Mouse (Mus musculus): ENCODE results near the gene Rac3. TPM values are rescaled to one million over a fixed set of nuclear protein-coding genes. Genes with fewer than 3 reads are reported as not detected.

Gene Rac3
- polyA plus RNA-seq, 1 experiment from 2014 or later: 110 TPM

- Histone ChIP-seq H3K4me1 (ENCODE audit: control insufficient read depth, insufficient read depth, low read length) (no peaks in the 10 kb centered on the region), H3K9ac (ENCODE audit: low read length) (no peak overlapping the region), H3K9me3 (replicated peaks; ENCODE audit: control insufficient read depth, low read length) (no peaks in the 10 kb centered on the region), H3K4me2 (ENCODE audit: low read length) (no peak overlapping the region), H3K4me3 (ENCODE audit: low read depth, low read length) (no peak overlapping the region), H3K27ac (ENCODE audit: low read depth, low read length) (no peak overlapping the region), H3K36me3 (ENCODE audit: control insufficient read depth, insufficient read depth, low read length) (peaks cover 78% of the 10 kb centered on the region), H3K27me3 (replicated peaks; ENCODE audit: control insufficient read depth, insufficient read depth, low read length) (no peaks in the 10 kb centered on the region)
- 94% methylated on average over 2 of the region's 2 CpGs for WGBS
- no peak for DNase-seq (ENCODE audit: low spot score)
- no peak for ATAC-seq
Measured at GRCm38 (mm10) chr11:120684086-120684485, 37.2 kb upstream of the Rac3 start.

GRCm38 (mm10) chr11:120684660-120685059 is 36.6 kb upstream of the Rac3 start:
- 96% methylated on average over 2 of the region's 2 CpGs for WGBS
- no peak for DNase-seq (ENCODE audit: low spot score)
- ATAC-seq: no peak
- no peak overlapping the region for H3K4me3 ChIP-seq (ENCODE audit: low read depth, low read length)
- no peak overlapping the region for H3K4me2 ChIP-seq (ENCODE audit: low read length)
- H3K4me1 ChIP-seq (ENCODE audit: control insufficient read depth, insufficient read depth, low read length): no peaks in the 10 kb centered on the region
- H3K36me3 ChIP-seq (ENCODE audit: control insufficient read depth, insufficient read depth, low read length): peaks cover 80% of the 10 kb centered on the region
- H3K9ac ChIP-seq (ENCODE audit: low read length): no peak overlapping the region
- H3K27me3 ChIP-seq (replicated peaks; ENCODE audit: control insufficient read depth, insufficient read depth, low read length): no peaks in the 10 kb centered on the region
- no peaks in the 10 kb centered on the region for H3K9me3 ChIP-seq (replicated peaks; ENCODE audit: control insufficient read depth, low read length)
- no peak overlapping the region for H3K27ac ChIP-seq (ENCODE audit: low read depth, low read length)

GRCm38 (mm10) chr11:120686650-120687272 is 34.5 kb upstream of the Rac3 start:
- Histone ChIP-seq H3K36me3 (ENCODE audit: control insufficient read depth, insufficient read depth, low read length) (peaks cover 69% of the 10 kb centered on the region), H3K27me3 (replicated peaks; ENCODE audit: control insufficient read depth, insufficient read depth, low read length) (no peaks in the 10 kb centered on the region), H3K27ac (ENCODE audit: low read depth, low read length) (no peak overlapping the region), H3K9me3 (replicated peaks; ENCODE audit: control insufficient read depth, low read length) (no peaks in the 10 kb centered on the region), H3K4me1 (ENCODE audit: control insufficient read depth, insufficient read depth, low read length) (no peaks in the 10 kb centered on the region), H3K4me3 (ENCODE audit: low read depth, low read length) (no peak overlapping the region), H3K9ac (ENCODE audit: low read length) (no peak overlapping the region), H3K4me2 (ENCODE audit: low read length) (no peak overlapping the region)
- ATAC-seq (no peak), DNase-seq (ENCODE audit: low spot score) (no peak)
- 83% methylated on average over 20 of the region's 20 CpGs for WGBS

GRCm38 (mm10) chr11:120689365-120689764 is 31.9 kb upstream of the Rac3 start:
- Histone ChIP-seq H3K4me3 (ENCODE audit: low read depth, low read length) (no peak overlapping the region), H3K4me1 (ENCODE audit: control insufficient read depth, insufficient read depth, low read length) (no peaks in the 10 kb centered on the region), H3K27ac (ENCODE audit: low read depth, low read length) (no peak overlapping the region), H3K9me3 (replicated peaks; ENCODE audit: control insufficient read depth, low read length) (no peaks in the 10 kb centered on the region), H3K27me3 (replicated peaks; ENCODE audit: control insufficient read depth, insufficient read depth, low read length) (no peaks in the 10 kb centered on the region), H3K9ac (ENCODE audit: low read length) (no peak overlapping the region), H3K36me3 (ENCODE audit: control insufficient read depth, insufficient read depth, low read length) (peaks cover 62% of the 10 kb centered on the region), H3K4me2 (ENCODE audit: low read length) (no peak overlapping the region)
- DNase-seq (ENCODE audit: low spot score) (no peak), ATAC-seq (no peak)
- 88% methylated on average over 3 of the region's 3 CpGs for WGBS

- no peak overlapping the region for H3K4me3 ChIP-seq (ENCODE audit: low read depth, low read length)
- no peaks in the 10 kb centered on the region for H3K4me1 ChIP-seq (ENCODE audit: control insufficient read depth, insufficient read depth, low read length)
- no peaks in the 10 kb centered on the region for H3K9me3 ChIP-seq (replicated peaks; ENCODE audit: control insufficient read depth, low read length)
- DNase-seq (ENCODE audit: low spot score) (no peak), ATAC-seq (no peak)
- 92% methylated on average over 4 of the region's 4 CpGs for WGBS
- H3K27ac ChIP-seq (ENCODE audit: low read depth, low read length): no peak overlapping the region
- H3K9ac ChIP-seq (ENCODE audit: low read length): no peak overlapping the region
- H3K36me3 ChIP-seq (ENCODE audit: control insufficient read depth, insufficient read depth, low read length): peaks cover 44% of the 10 kb centered on the region
- H3K27me3 ChIP-seq (replicated peaks; ENCODE audit: control insufficient read depth, insufficient read depth, low read length): no peaks in the 10 kb centered on the region
- no peak overlapping the region for H3K4me2 ChIP-seq (ENCODE audit: low read length)
Measured at GRCm38 (mm10) chr11:120692471-120693011, 28.7 kb upstream of the Rac3 start.

GRCm38 (mm10) chr11:120693461-120693860 is 27.8 kb upstream of the Rac3 start:
- Histone ChIP-seq H3K4me2 (ENCODE audit: low read length) (no peak overlapping the region), H3K4me3 (ENCODE audit: low read depth, low read length) (no peak overlapping the region), H3K27ac (ENCODE audit: low read depth, low read length) (no peak overlapping the region), H3K4me1 (ENCODE audit: control insufficient read depth, insufficient read depth, low read length) (no peaks in the 10 kb centered on the region), H3K36me3 (ENCODE audit: control insufficient read depth, insufficient read depth, low read length) (peaks cover 35% of the 10 kb centered on the region), H3K27me3 (replicated peaks; ENCODE audit: control insufficient read depth, insufficient read depth, low read length) (no peaks in the 10 kb centered on the region), H3K9ac (ENCODE audit: low read length) (no peak overlapping the region), H3K9me3 (replicated peaks; ENCODE audit: control insufficient read depth, low read length) (no peaks in the 10 kb centered on the region)
- no peak for ATAC-seq
- 66% methylated on average over 3 of the region's 3 CpGs for WGBS
- no peak for DNase-seq (ENCODE audit: low spot score)

GRCm38 (mm10) chr11:120695184-120695583 is 26.1 kb upstream of the Rac3 start:
- Histone ChIP-seq H3K27me3 (replicated peaks; ENCODE audit: control insufficient read depth, insufficient read depth, low read length) (no peaks in the 10 kb centered on the region), H3K9ac (ENCODE audit: low read length) (no peak overlapping the region), H3K4me2 (ENCODE audit: low read length) (no peak overlapping the region), H3K9me3 (replicated peaks; ENCODE audit: control insufficient read depth, low read length) (no peaks in the 10 kb centered on the region), H3K27ac (ENCODE audit: low read depth, low read length) (no peak overlapping the region), H3K36me3 (ENCODE audit: control insufficient read depth, insufficient read depth, low read length) (peaks cover 30% of the 10 kb centered on the region), H3K4me3 (ENCODE audit: low read depth, low read length) (no peak overlapping the region), H3K4me1 (ENCODE audit: control insufficient read depth, insufficient read depth, low read length) (no peaks in the 10 kb centered on the region)
- ATAC-seq (peak; percentile 68; the same call in 1 of the 2 replicates), DNase-seq (ENCODE audit: low spot score) (peak; percentile 59)
- 25% methylated on average over 4 of the region's 4 CpGs for WGBS

- H3K27me3 ChIP-seq (replicated peaks; ENCODE audit: control insufficient read depth, insufficient read depth, low read length): no peaks in the 10 kb centered on the region
- H3K4me3 ChIP-seq (ENCODE audit: low read depth, low read length): no peak overlapping the region
- peaks cover 30% of the 10 kb centered on the region for H3K36me3 ChIP-seq (ENCODE audit: control insufficient read depth, insufficient read depth, low read length)
- H3K9ac ChIP-seq (ENCODE audit: low read length): no peak overlapping the region
- no peaks in the 10 kb centered on the region for H3K4me1 ChIP-seq (ENCODE audit: control insufficient read depth, insufficient read depth, low read length)
- no peaks in the 10 kb centered on the region for H3K9me3 ChIP-seq (replicated peaks; ENCODE audit: control insufficient read depth, low read length)
- ATAC-seq (no peak), DNase-seq (ENCODE audit: low spot score) (peak; percentile 28)
- H3K4me2 ChIP-seq (ENCODE audit: low read length): no peak overlapping the region
- WGBS: 45% methylated on average over 12 of the region's 12 CpGs
- 0 out of 2 replicates have a peak overlapping the region, but pooled peaks have one; percentile 29 for H3K27ac ChIP-seq (ENCODE audit: low read depth, low read length)
Measured at GRCm38 (mm10) chr11:120695641-120696040, 25.6 kb upstream of the Rac3 start.

- ATAC-seq: no peak
- H3K4me3 ChIP-seq (ENCODE audit: low read depth, low read length): no peak overlapping the region
- H3K27me3 ChIP-seq (replicated peaks; ENCODE audit: control insufficient read depth, insufficient read depth, low read length): no peaks in the 10 kb centered on the region
- no peaks in the 10 kb centered on the region for H3K4me1 ChIP-seq (ENCODE audit: control insufficient read depth, insufficient read depth, low read length)
- no peak for DNase-seq (ENCODE audit: low spot score)
- no peak overlapping the region for H3K9ac ChIP-seq (ENCODE audit: low read length)
- no peak overlapping the region for H3K27ac ChIP-seq (ENCODE audit: low read depth, low read length)
- no peaks in the 10 kb centered on the region for H3K9me3 ChIP-seq (replicated peaks; ENCODE audit: control insufficient read depth, low read length)
- H3K36me3 ChIP-seq (ENCODE audit: control insufficient read depth, insufficient read depth, low read length): peaks cover 36% of the 10 kb centered on the region
- 90% methylated on average over 6 of the region's 6 CpGs for WGBS
- no peak overlapping the region for H3K4me2 ChIP-seq (ENCODE audit: low read length)
Measured at GRCm38 (mm10) chr11:120696568-120696967, 24.7 kb upstream of the Rac3 start.
